29 mouse cellular contexts compared by ENCODE assay signal in the genomic region with DNA sequence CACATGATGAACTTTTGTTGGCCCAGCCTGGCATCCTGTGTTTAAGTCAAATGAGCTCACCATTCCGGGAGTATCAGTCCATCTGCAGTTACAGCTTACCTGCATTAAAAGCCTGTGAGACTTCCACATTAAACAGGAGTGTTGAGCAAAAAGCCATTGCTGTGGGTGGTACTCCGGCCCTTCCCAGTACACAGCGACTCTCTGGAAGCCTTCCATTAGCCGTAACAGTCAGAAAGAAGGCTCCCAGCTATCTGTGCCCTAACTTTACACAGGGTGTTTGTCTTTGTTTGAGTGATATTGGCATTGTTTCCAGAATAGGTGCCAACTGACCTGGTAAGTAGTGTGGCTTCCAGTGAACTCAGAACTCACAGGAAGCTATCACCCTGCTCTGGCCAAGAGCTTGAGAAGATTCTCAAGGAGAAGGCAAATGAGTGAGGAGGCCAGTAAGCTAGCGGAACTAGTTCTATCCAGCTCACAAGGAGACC. TPM values are rescaled to one million over a fixed set of nuclear protein-coding genes. Genes with fewer than 3 reads are reported as not detected.
A peak's percentile ranks its signal among the peaks of the same experiment; 100 is the strongest.
DNase-seq lines count a peak whose midpoint lies in the region; TF ChIP-seq lines count a peak whose summit lies in the region.
"Had no signal": no experiment of that assay in that cellular context is flagged by ENCODE, and none has a peak within 500 bp of the region (broad histone marks: within the 10 kb centered on the region; RNA-seq: fewer than 3 reads in every experiment).

No protein-coding gene starts in this region.

- H3K4me1 ChIP-seq in kidney, adult 2 months (ENCODE audit: control insufficient read depth, insufficient read depth, low read length) = peaks cover 12% of the 10 kb centered on the region
- H3K4me1 ChIP-seq: embryonic facial prominence, embryonic 13.5 days; forebrain, embryonic 15.5 days had no signal

- no peaks in the 10 kb centered on the region for H3K27me3 ChIP-seq in kidney, adult 2 months (replicated peaks; ENCODE audit: control insufficient read depth, insufficient read depth, low read length)
- H3K27me3 ChIP-seq: embryonic facial prominence, embryonic 13.5 days; forebrain, embryonic 13.5 days; forebrain, embryonic 15.5 days; Patski had no signal

- TF ChIP-seq CTCF in kidney, adult 2 months (conservative IDR thresholded peaks at IDR 0.05; ENCODE audit: insufficient read depth, insufficient read length, low read depth, low read length) = no peak

- peak; percentile 15 for DNase-seq in kidney, adult 2 months
- DNase-seq in kidney, postnatal 36 days = no peak
- DNase-seq in adipocyte (ENCODE audit: low spot score) = peak; percentile 29
- peak; percentile 75 for DNase-seq in gonadal fat pad, adult 2 months (ENCODE audit: low read depth)
- DNase-seq in adrenal gland, postnatal 4 days (ENCODE audit: low spot score in 2 of 2) = no peak
- DNase-seq: adrenal gland, adult 2 months; adrenal gland, postnatal 10 days; adrenal gland, postnatal 25 days; B cell, adult 2 months; cerebellum, adult 11-12 months; cerebellum, adult 8-10 months; cerebellum, adult 9-11 months; cerebellum, postnatal 14 days; cerebellum, postnatal 36 days; embryo, embryonic 11 days; forebrain, postnatal 0 days had no signal

- WGBS in kidney, adult 2 months = 89% methylated on average over 5 of the region's 5 CpGs

- H3K4me3 ChIP-seq in kidney, adult 2 months (ENCODE audit: insufficient read depth, low read depth, low read length) = no peak overlapping the region
- H3K4me3 ChIP-seq: embryonic facial prominence, embryonic 13.5 days; embryonic facial prominence, embryonic 15.5 days; erythroblast, embryonic 14.5 days; forebrain, embryonic 13.5 days; forebrain, embryonic 15.5 days had no signal

- H3K36me3 ChIP-seq in kidney, adult 2 months (ENCODE audit: control insufficient read depth, insufficient read depth, low read length) = no peaks in the 10 kb centered on the region
- H3K36me3 ChIP-seq: embryonic facial prominence, embryonic 13.5 days; embryonic facial prominence, embryonic 15.5 days; forebrain, embryonic 15.5 days; G1E had no signal

- H3K27ac ChIP-seq in kidney, adult 2 months (ENCODE audit: insufficient read depth, low read depth, low read length) = no peak overlapping the region
- H3K27ac ChIP-seq: embryonic facial prominence, embryonic 13.5 days; embryonic facial prominence, embryonic 15.5 days; forebrain, embryonic 13.5 days; forebrain, embryonic 15.5 days had no signal

- TF ChIP-seq POLR2A in kidney, adult 2 months (IDR thresholded peaks at IDR 0.05; ENCODE audit: low read depth, low read length) = no peak

RNA-seq across cellular contexts. Expression of a gene that starts 31.5 kb away (rescaled TPM):
- polyA plus RNA-seq in kidney, adult 2 months (2012; rRNA removed) = 0.14 and 0.16 TPM in 2 replicates
- not detected in 2 replicates for polyA plus RNA-seq in gonadal fat pad, adult 2 months (2012; rRNA removed)
- total RNA-seq in adrenal gland, postnatal 4 days (2021) = not detected
- total RNA-seq: adrenal gland, adult 2 months; adrenal gland, postnatal 10 days; adrenal gland, postnatal 25 days; CH12.LX; common myeloid progenitor, adult 5-6 weeks; forebrain, postnatal 0 days; G1E had no signal
- polyA plus RNA-seq: activated CD4-positive, CD25-positive, alpha-beta regulatory T cell, adult 4 months; CD4-positive, CD25-positive, alpha-beta regulatory T cell, adult 4 months; embryonic facial prominence, embryonic 11.5 days; embryonic facial prominence, embryonic 13.5 days; embryonic facial prominence, embryonic 15.5 days; erythroblast, embryonic 14.5 days; forebrain, embryonic 11.5 days; forebrain, embryonic 13.5 days; forebrain, embryonic 15.5 days; forebrain, postnatal 0 days; G1E; Patski had no signal

Comparison
In these comparisons a context has a peak if more than half of its experiments do, and no peak if none do; other contexts are left out.
1. DNase-seq: peak in kidney, adult 2 months (single experiment), adipocyte (single experiment) and gonadal fat pad, adult 2 months (single experiment); none in kidney, postnatal 36 days (0 of 2) and adrenal gland, postnatal 4 days (0 of 2).